Mouse (Mus musculus): ENCODE data around the gene Hmox1. TPM values are rescaled to one million over a fixed set of nuclear protein-coding genes. Genes with fewer than 3 reads are reported as not detected.

Hmox1 gene
- total and polyA plus RNA-seq, 2 experiments from 2014 or later = 13.6 to 22.9 TPM

- 26% methylated on average over 4 of the region's 4 CpGs for WGBS
- peak; percentile 71 for DNase-seq (ENCODE audit: low spot score)
- no peak overlapping the region for H3K27ac ChIP-seq (ENCODE audit: low read depth)
- H3K4me1 ChIP-seq (ENCODE audit: control insufficient read depth, insufficient read depth) = no peaks in the 10 kb centered on the region
- no peak for TF ChIP-seq EP300 (IDR thresholded peaks at IDR 0.05; ENCODE audit: low read depth)
- peak; percentile 92 for TF ChIP-seq CTCF (IDR thresholded peaks at IDR 0.05; ENCODE audit: low read depth)
- H3K4me2 ChIP-seq (ENCODE audit: low read depth, low read length) = no peak overlapping the region
- no peak overlapping the region for H3K9ac ChIP-seq (replicated peaks; ENCODE audit: low read depth, low read length)
- peak; percentile 69 for ATAC-seq (ENCODE audit: insufficient read depth, low read depth)
- H3K36me3 ChIP-seq (replicated peaks; ENCODE audit: control insufficient read depth, insufficient read depth, low read length) = peaks cover 12% of the 10 kb centered on the region
- H3K4me3 ChIP-seq (ENCODE audit: low read depth, low read length) = no peak overlapping the region
- H3K27me3 ChIP-seq (ENCODE audit: control insufficient read depth, insufficient read depth, low read length) = no peaks in the 10 kb centered on the region
- H3K9me3 ChIP-seq (replicated peaks; ENCODE audit: control insufficient read depth, low read length) = no peaks in the 10 kb centered on the region
These were observed 21.6 kb upstream of the Hmox1 start for GRCm38 (mm10) chr8:75071627-75072346.

- Histone ChIP-seq H3K27ac (ENCODE audit: low read depth) (no peak overlapping the region), H3K36me3 (replicated peaks; ENCODE audit: control insufficient read depth, insufficient read depth, low read length) (no peaks in the 10 kb centered on the region), H3K4me1 (ENCODE audit: control insufficient read depth, insufficient read depth) (no peaks in the 10 kb centered on the region), H3K4me3 (ENCODE audit: low read depth, low read length) (no peak overlapping the region), H3K27me3 (ENCODE audit: control insufficient read depth, insufficient read depth, low read length) (no peaks in the 10 kb centered on the region), H3K9me3 (replicated peaks; ENCODE audit: control insufficient read depth, low read length) (no peaks in the 10 kb centered on the region), H3K4me2 (ENCODE audit: low read depth, low read length) (no peak overlapping the region), H3K9ac (replicated peaks; ENCODE audit: low read depth, low read length) (no peak overlapping the region)
- 72% methylated on average over 1 of the region's 1 CpGs for WGBS
- TF ChIP-seq CTCF (IDR thresholded peaks at IDR 0.05; ENCODE audit: low read depth) = no peak
- TF ChIP-seq EP300 (IDR thresholded peaks at IDR 0.05; ENCODE audit: low read depth) = no peak
- ATAC-seq (ENCODE audit: insufficient read depth, low read depth) (no peak), DNase-seq (ENCODE audit: low spot score) (no peak)
These were observed 18.5 kb upstream of the Hmox1 start for GRCm38 (mm10) chr8:75074876-75075275.

DNA sequence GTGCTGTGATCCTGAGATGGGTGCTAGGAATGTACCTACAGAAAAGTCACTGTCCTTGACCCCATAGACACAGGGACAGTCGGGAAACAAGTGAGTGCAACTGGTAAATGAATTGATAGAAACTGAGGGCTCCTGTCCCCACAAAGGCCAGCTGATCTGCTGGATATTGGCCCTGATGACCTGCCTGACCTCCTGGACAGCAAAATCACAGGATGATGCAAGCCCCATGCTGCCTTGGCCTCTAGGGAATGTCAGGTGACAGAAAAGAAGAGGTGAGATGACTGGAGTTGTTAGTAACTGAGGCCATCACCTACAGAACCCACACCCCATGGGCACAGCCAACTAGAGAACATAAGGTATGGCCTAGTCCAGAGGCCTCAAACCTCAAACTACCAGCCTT lies 15.2 kb upstream of the Hmox1 start:
- TF ChIP-seq EP300 (IDR thresholded peaks at IDR 0.05; ENCODE audit: low read depth) (no peak), CTCF (IDR thresholded peaks at IDR 0.05; ENCODE audit: low read depth) (no peak)
- Histone ChIP-seq H3K4me3 (ENCODE audit: low read depth, low read length) (no peak overlapping the region), H3K27me3 (ENCODE audit: control insufficient read depth, insufficient read depth, low read length) (no peaks in the 10 kb centered on the region), H3K9me3 (replicated peaks; ENCODE audit: control insufficient read depth, low read length) (no peaks in the 10 kb centered on the region), H3K9ac (replicated peaks; ENCODE audit: low read depth, low read length) (no peak overlapping the region), H3K27ac (ENCODE audit: low read depth) (no peak overlapping the region), H3K4me1 (ENCODE audit: control insufficient read depth, insufficient read depth) (no peaks in the 10 kb centered on the region), H3K36me3 (replicated peaks; ENCODE audit: control insufficient read depth, insufficient read depth, low read length) (no peaks in the 10 kb centered on the region), H3K4me2 (ENCODE audit: low read depth, low read length) (no peak overlapping the region)
- ATAC-seq (ENCODE audit: insufficient read depth, low read depth) (no peak), DNase-seq (ENCODE audit: low spot score) (no peak)
- WGBS = 70% methylated on average over 1 of the region's 1 CpGs

DNA sequence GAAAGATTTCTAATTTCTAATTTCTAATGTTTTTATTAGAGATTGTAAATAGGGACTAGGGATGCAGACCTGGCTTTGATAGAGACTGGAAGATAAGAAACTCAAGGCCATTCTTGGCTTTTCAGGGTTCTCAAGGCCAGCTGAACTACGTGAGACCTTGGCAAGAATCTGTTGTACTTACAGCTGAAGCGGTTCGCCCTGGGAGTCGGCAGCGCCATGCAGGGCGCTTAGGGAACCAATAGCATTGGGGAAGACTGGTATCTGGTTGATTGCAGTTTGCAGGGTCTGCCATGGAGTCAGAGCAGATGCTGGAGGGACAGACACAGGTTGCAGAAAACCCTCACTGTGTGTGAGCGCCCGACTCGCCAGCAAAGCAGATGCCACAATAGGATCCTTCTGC lies 14.6 kb upstream of the Hmox1 start:
- Histone ChIP-seq H3K4me2 (ENCODE audit: low read depth, low read length) (no peak overlapping the region), H3K27ac (ENCODE audit: low read depth) (no peak overlapping the region), H3K9me3 (replicated peaks; ENCODE audit: control insufficient read depth, low read length) (no peaks in the 10 kb centered on the region), H3K9ac (replicated peaks; ENCODE audit: low read depth, low read length) (no peak overlapping the region), H3K27me3 (ENCODE audit: control insufficient read depth, insufficient read depth, low read length) (no peaks in the 10 kb centered on the region), H3K4me1 (ENCODE audit: control insufficient read depth, insufficient read depth) (no peaks in the 10 kb centered on the region), H3K36me3 (replicated peaks; ENCODE audit: control insufficient read depth, insufficient read depth, low read length) (no peaks in the 10 kb centered on the region), H3K4me3 (ENCODE audit: low read depth, low read length) (no peak overlapping the region)
- no peak for DNase-seq (ENCODE audit: low spot score)
- no peak for ATAC-seq (ENCODE audit: insufficient read depth, low read depth)
- no peak for TF ChIP-seq CTCF (IDR thresholded peaks at IDR 0.05; ENCODE audit: low read depth)
- TF ChIP-seq EP300 (IDR thresholded peaks at IDR 0.05; ENCODE audit: low read depth) = no peak
- 91% methylated on average over 9 of the region's 9 CpGs for WGBS

GRCm38 (mm10) chr8:75081364-75082040 lies 11.9 kb upstream of the Hmox1 start:
- H3K9ac ChIP-seq (replicated peaks; ENCODE audit: low read depth, low read length) = no peak overlapping the region
- 0 out of 2 replicates have a peak, but pooled peaks cover 4% of the 10 kb centered on the region for H3K4me1 ChIP-seq (ENCODE audit: control insufficient read depth, insufficient read depth)
- no peak for ATAC-seq (ENCODE audit: insufficient read depth, low read depth)
- no peak overlapping the region for H3K27ac ChIP-seq (ENCODE audit: low read depth)
- WGBS = 78% methylated on average over 9 of the region's 9 CpGs
- no peak for DNase-seq (ENCODE audit: low spot score)
- no peaks in the 10 kb centered on the region for H3K27me3 ChIP-seq (ENCODE audit: control insufficient read depth, insufficient read depth, low read length)
- TF ChIP-seq EP300 (IDR thresholded peaks at IDR 0.05; ENCODE audit: low read depth) (no peak), CTCF (IDR thresholded peaks at IDR 0.05; ENCODE audit: low read depth) (no peak)
- no peak overlapping the region for H3K4me3 ChIP-seq (ENCODE audit: low read depth, low read length)
- H3K4me2 ChIP-seq (ENCODE audit: low read depth, low read length) = no peak overlapping the region
- no peaks in the 10 kb centered on the region for H3K36me3 ChIP-seq (replicated peaks; ENCODE audit: control insufficient read depth, insufficient read depth, low read length)
- no peaks in the 10 kb centered on the region for H3K9me3 ChIP-seq (replicated peaks; ENCODE audit: control insufficient read depth, low read length)
